Mouse (Mus musculus) ES-Bruce4 (cell line): ENCODE measurements around the gene Rab12.

Experiments
- EP300 ChIP-seq: IDR thresholded peaks from 2 replicates; pipeline ENCODE4 v1.6.1; 2011; ENCODE audit warnings: low read depth, low read length; ENCODE audit not compliant: insufficient read depth
- POLR2A ChIP-seq: IDR thresholded peaks from one replicate; pipeline ENCODE4 v1.8.1; 2011; ENCODE audit warnings: low read length; ENCODE audit not compliant: insufficient read depth

DNA sequence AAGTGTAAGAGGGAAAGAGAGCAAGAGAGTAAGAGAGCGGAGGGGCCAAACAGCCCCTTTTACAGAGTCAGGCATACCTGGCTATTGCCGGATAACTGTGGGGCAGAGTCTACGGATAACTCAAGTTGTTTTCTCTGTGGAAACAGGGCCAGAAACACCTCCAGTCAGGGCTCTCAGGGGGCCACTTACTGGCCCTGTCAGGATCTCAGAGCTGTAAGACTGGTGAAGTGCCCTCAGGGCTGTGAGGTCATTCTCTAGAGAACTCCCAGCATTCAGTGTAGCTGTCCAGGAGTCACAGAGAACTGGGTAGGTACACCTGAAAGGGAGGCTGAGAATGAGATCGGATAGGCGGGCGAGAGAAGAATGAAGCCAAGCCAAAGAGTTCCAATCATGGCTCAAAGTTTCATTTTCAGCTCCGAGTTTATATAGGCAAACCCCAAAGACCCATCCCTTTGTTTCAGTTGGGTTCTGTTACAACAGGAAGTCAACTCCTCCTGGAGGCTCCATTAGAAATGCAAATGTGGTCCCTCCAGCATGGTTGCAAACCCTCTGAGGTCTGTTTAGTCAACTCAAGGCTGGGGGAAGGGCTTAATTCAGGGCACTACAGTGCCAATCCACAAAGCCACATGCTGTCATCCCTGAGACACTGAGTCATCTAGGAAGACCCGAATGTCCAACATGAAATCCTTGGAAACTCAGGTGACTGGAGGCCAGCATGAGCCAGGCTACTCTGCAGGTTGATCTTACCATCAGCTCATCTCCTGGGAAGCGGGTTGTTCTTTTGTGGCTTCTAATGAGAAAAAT is 35.7 kb downstream of the Rab12 start:
- peak; percentile 98 for TF ChIP-seq EP300
- TF ChIP-seq POLR2A, result peak; percentile 90
